Comparison of ENCODE assay signal across 14 mouse cellular contexts in genomic region chr9:34860934-34861333, GRCm38 (mm10).
"Had no signal": no experiment of that assay in that cellular context is flagged by ENCODE, and none has a peak within 500 bp of the region (broad histone marks: within the 10 kb centered on the region; RNA-seq: fewer than 3 reads in every experiment).

No protein-coding gene starts in this region.

- H3K27me3 ChIP-seq: liver, embryonic 15.5 days; stomach, embryonic 15.5 days had no signal

- H3K27ac ChIP-seq: layer of hippocampus, adult 2 months; limb, embryonic 10.5 days; liver, embryonic 15.5 days; midbrain, embryonic 12.5 days; stomach, embryonic 15.5 days had no signal

- DNase-seq: kidney, postnatal 10 days; kidney, postnatal 4 days; lung, adult 2 months; lung, postnatal 10 days; lung, postnatal 4 days; right cerebral cortex, postnatal 14 days; thymus, adult 2 months; thymus, postnatal 25 days had no signal

- H3K36me3 ChIP-seq: limb, embryonic 10.5 days; liver, embryonic 15.5 days; midbrain, embryonic 12.5 days; stomach, embryonic 15.5 days had no signal

- H3K4me3 ChIP-seq: layer of hippocampus, adult 2 months; limb, embryonic 10.5 days; liver, embryonic 15.5 days; midbrain, embryonic 12.5 days; stomach, embryonic 15.5 days had no signal

- H3K4me1 ChIP-seq: liver, embryonic 15.5 days; stomach, embryonic 15.5 days had no signal

- H3K4me2 ChIP-seq: liver, embryonic 11.5 days; liver, embryonic 15.5 days; midbrain, embryonic 12.5 days; stomach, embryonic 15.5 days had no signal

- H3K9ac ChIP-seq: liver, embryonic 15.5 days; midbrain, embryonic 12.5 days; stomach, embryonic 15.5 days had no signal

- H3K9me3 ChIP-seq: limb, embryonic 10.5 days; liver, embryonic 15.5 days; midbrain, embryonic 12.5 days; stomach, embryonic 15.5 days had no signal
